Mouse (Mus musculus): ENCODE results near the gene Ephb3. TPM values are rescaled to one million over a fixed set of nuclear protein-coding genes. Genes with fewer than 3 reads are reported as not detected.

Ephb3 gene
- polyA plus RNA-seq, 1 experiment from 2014 or later = 3.1 TPM

GRCm38 (mm10) chr16:21187568-21187967 lies 17.0 kb upstream of the Ephb3 start:
- no peaks in the 10 kb centered on the region for H3K27me3 ChIP-seq (replicated peaks; ENCODE audit: control insufficient read depth, insufficient read depth, low read length)
- ATAC-seq (no peak), DNase-seq (ENCODE audit: low spot score) (peak; percentile 41)
- WGBS = 39% methylated on average over 7 of the region's 7 CpGs
- 0 out of 2 replicates have a peak, but pooled peaks cover 2% of the 10 kb centered on the region for H3K4me1 ChIP-seq (ENCODE audit: control insufficient read depth, insufficient read depth, low read length)
- no peak overlapping the region for H3K9ac ChIP-seq (ENCODE audit: low read length)
- no peaks in the 10 kb centered on the region for H3K36me3 ChIP-seq (ENCODE audit: control insufficient read depth, insufficient read depth, low read length)
- H3K9me3 ChIP-seq (replicated peaks; ENCODE audit: control insufficient read depth, low read length) = no peaks in the 10 kb centered on the region
- no peak overlapping the region for H3K4me3 ChIP-seq (ENCODE audit: low read depth, low read length)
- H3K27ac ChIP-seq (ENCODE audit: low read depth, low read length) = no peak overlapping the region
- no peak overlapping the region for H3K4me2 ChIP-seq (ENCODE audit: low read length)

DNA sequence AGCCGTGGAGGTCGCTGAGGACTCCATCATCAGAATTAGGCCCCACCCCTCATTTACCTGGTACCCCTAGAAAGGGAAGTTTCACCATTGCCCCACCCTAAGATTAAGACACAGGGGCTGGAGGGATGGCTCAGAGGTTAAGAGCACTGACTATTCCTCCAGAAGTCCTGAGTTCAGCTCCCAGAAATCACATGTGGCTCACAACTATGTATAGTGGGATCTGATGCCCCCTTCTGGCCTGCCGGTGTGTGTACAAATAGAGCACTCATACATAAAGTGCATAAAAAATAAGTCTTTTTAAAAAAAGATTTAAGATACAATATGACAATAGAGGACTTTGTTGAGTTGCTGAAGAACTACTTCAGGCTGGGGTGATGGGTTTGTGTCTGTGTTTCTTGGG lies 16.2 kb upstream of the Ephb3 start:
- Histone ChIP-seq H3K4me3 (ENCODE audit: low read depth, low read length) (no peak overlapping the region), H3K9ac (ENCODE audit: low read length) (no peak overlapping the region), H3K36me3 (ENCODE audit: control insufficient read depth, insufficient read depth, low read length) (no peaks in the 10 kb centered on the region), H3K4me2 (ENCODE audit: low read length) (no peak overlapping the region), H3K4me1 (ENCODE audit: control insufficient read depth, insufficient read depth, low read length) (0 out of 2 replicates have a peak, but pooled peaks cover 2% of the 10 kb centered on the region), H3K27me3 (replicated peaks; ENCODE audit: control insufficient read depth, insufficient read depth, low read length) (no peaks in the 10 kb centered on the region), H3K9me3 (replicated peaks; ENCODE audit: control insufficient read depth, low read length) (no peaks in the 10 kb centered on the region), H3K27ac (ENCODE audit: low read depth, low read length) (no peak overlapping the region)
- no peak for DNase-seq (ENCODE audit: low spot score)
- 72% methylated on average over 3 of the region's 3 CpGs for WGBS
- no peak for ATAC-seq

GRCm38 (mm10) chr16:21191569-21191968 lies 13.0 kb upstream of the Ephb3 start:
- H3K27ac ChIP-seq (ENCODE audit: low read depth, low read length) = no peak overlapping the region
- 0 out of 2 replicates have a peak, but pooled peaks cover 2% of the 10 kb centered on the region for H3K4me1 ChIP-seq (ENCODE audit: control insufficient read depth, insufficient read depth, low read length)
- no peaks in the 10 kb centered on the region for H3K36me3 ChIP-seq (ENCODE audit: control insufficient read depth, insufficient read depth, low read length)
- no peak for ATAC-seq
- no peaks in the 10 kb centered on the region for H3K9me3 ChIP-seq (replicated peaks; ENCODE audit: control insufficient read depth, low read length)
- no peak overlapping the region for H3K9ac ChIP-seq (ENCODE audit: low read length)
- DNase-seq (ENCODE audit: low spot score) = no peak
- no peak overlapping the region for H3K4me3 ChIP-seq (ENCODE audit: low read depth, low read length)
- no peaks in the 10 kb centered on the region for H3K27me3 ChIP-seq (replicated peaks; ENCODE audit: control insufficient read depth, insufficient read depth, low read length)
- WGBS = 60% methylated on average over 14 of the region's 14 CpGs
- no peak overlapping the region for H3K4me2 ChIP-seq (ENCODE audit: low read length)

DNA sequence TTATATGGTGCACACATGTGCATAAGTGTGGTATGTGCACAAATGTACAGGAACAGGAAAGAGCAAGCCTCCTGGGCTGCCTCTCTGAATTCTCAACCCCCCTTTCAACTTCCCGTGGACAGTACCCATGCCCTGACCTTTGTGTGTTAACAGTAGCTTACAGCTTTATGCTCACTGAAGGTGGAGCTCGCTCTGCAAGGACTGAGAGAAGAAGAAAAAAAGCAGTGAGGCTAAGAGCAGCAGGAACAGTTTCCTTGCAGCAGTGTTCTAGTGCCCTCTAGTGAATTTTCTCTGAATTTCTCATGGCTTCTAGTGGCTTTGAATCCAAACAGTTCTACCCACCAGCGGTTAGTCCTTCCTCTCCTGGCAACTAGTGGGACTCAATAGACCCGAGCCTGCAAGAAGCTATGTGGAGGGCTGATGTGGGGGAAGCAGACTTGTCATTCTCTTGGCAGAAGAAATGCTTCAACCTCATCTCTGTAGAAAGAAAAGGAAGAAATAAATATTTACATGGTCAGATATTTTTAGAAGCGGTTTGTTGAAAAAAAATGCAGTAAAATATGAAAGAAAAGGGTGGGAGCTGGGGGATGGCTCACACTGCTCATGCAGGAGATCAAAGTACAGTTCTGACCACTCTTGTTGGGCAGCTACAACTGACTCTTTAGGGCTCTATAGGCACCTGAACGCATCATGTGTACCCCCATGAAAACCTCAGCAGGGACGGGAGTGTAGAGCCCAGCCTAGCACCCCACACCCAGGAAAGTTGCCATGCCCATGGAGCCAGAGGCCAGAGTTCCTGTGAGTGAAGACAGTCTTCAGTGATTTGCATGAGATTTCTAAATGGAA lies 11.8 kb upstream of the Ephb3 start:
- H3K9me3 ChIP-seq (replicated peaks; ENCODE audit: control insufficient read depth, low read length) = no peaks in the 10 kb centered on the region
- DNase-seq (ENCODE audit: low spot score) (peak; percentile 94), ATAC-seq (peak; percentile 74)
- no peak overlapping the region for H3K4me3 ChIP-seq (ENCODE audit: low read depth, low read length)
- H3K9ac ChIP-seq (ENCODE audit: low read length) = no peak overlapping the region
- H3K36me3 ChIP-seq (ENCODE audit: control insufficient read depth, insufficient read depth, low read length) = no peaks in the 10 kb centered on the region
- no peaks in the 10 kb centered on the region for H3K4me1 ChIP-seq (ENCODE audit: control insufficient read depth, insufficient read depth, low read length)
- no peaks in the 10 kb centered on the region for H3K27me3 ChIP-seq (replicated peaks; ENCODE audit: control insufficient read depth, insufficient read depth, low read length)
- H3K27ac ChIP-seq (ENCODE audit: low read depth, low read length) = no peak overlapping the region
- 40% methylated on average over 7 of the region's 7 CpGs for WGBS
- no peak overlapping the region for H3K4me2 ChIP-seq (ENCODE audit: low read length)

DNA sequence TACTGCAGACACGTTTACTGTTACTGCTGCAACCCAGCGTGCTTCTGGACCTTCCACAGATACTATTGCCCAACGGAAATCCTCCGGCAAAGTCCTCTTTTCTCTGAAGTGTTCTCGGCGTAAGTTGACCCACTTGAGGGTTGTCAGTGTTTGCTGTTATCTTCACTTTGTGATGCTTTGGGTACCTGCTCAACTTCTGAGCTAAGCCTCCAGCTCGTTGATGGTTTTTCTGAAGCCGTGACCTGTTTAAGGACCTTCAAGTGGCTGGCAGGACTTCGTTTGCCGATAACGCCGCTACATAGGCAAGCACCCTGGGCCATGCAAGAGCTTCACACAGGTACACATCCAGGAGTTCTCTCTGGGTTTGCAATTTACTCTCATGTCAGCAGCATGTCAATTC lies 10.4 kb upstream of the Ephb3 start:
- H3K4me1 ChIP-seq (ENCODE audit: control insufficient read depth, insufficient read depth, low read length) = no peaks in the 10 kb centered on the region
- H3K4me2 ChIP-seq (ENCODE audit: low read length) = no peak overlapping the region
- DNase-seq (ENCODE audit: low spot score) (no peak), ATAC-seq (no peak)
- no peaks in the 10 kb centered on the region for H3K36me3 ChIP-seq (ENCODE audit: control insufficient read depth, insufficient read depth, low read length)
- H3K4me3 ChIP-seq (ENCODE audit: low read depth, low read length) = no peak overlapping the region
- 87% methylated on average over 12 of the region's 12 CpGs for WGBS
- no peaks in the 10 kb centered on the region for H3K27me3 ChIP-seq (replicated peaks; ENCODE audit: control insufficient read depth, insufficient read depth, low read length)
- no peaks in the 10 kb centered on the region for H3K9me3 ChIP-seq (replicated peaks; ENCODE audit: control insufficient read depth, low read length)
- H3K9ac ChIP-seq (ENCODE audit: low read length) = no peak overlapping the region
- no peak overlapping the region for H3K27ac ChIP-seq (ENCODE audit: low read depth, low read length)

- Histone ChIP-seq H3K4me3 (ENCODE audit: low read depth, low read length) (no peak overlapping the region), H3K9ac (ENCODE audit: low read length) (no peak overlapping the region), H3K4me2 (ENCODE audit: low read length) (no peak overlapping the region), H3K27ac (ENCODE audit: low read depth, low read length) (no peak overlapping the region), H3K36me3 (ENCODE audit: control insufficient read depth, insufficient read depth, low read length) (no peaks in the 10 kb centered on the region), H3K27me3 (replicated peaks; ENCODE audit: control insufficient read depth, insufficient read depth, low read length) (no peaks in the 10 kb centered on the region), H3K9me3 (replicated peaks; ENCODE audit: control insufficient read depth, low read length) (no peaks in the 10 kb centered on the region), H3K4me1 (ENCODE audit: control insufficient read depth, insufficient read depth, low read length) (no peaks in the 10 kb centered on the region)
- DNase-seq (ENCODE audit: low spot score) (no peak), ATAC-seq (no peak)
- 69% methylated on average over 8 of the region's 8 CpGs for WGBS
Measured at GRCm38 (mm10) chr16:21195260-21195866, 9.2 kb upstream of the Ephb3 start.

GRCm38 (mm10) chr16:21196576-21196975 lies 8.0 kb upstream of the Ephb3 start:
- Histone ChIP-seq H3K4me2 (ENCODE audit: low read length) (no peak overlapping the region), H3K36me3 (ENCODE audit: control insufficient read depth, insufficient read depth, low read length) (no peaks in the 10 kb centered on the region), H3K27ac (ENCODE audit: low read depth, low read length) (no peak overlapping the region), H3K9ac (ENCODE audit: low read length) (no peak overlapping the region), H3K4me3 (ENCODE audit: low read depth, low read length) (no peak overlapping the region), H3K4me1 (ENCODE audit: control insufficient read depth, insufficient read depth, low read length) (no peaks in the 10 kb centered on the region), H3K27me3 (replicated peaks; ENCODE audit: control insufficient read depth, insufficient read depth, low read length) (no peaks in the 10 kb centered on the region), H3K9me3 (replicated peaks; ENCODE audit: control insufficient read depth, low read length) (no peaks in the 10 kb centered on the region)
- no peak for DNase-seq (ENCODE audit: low spot score)
- 89% methylated on average over 3 of the region's 3 CpGs for WGBS
- no peak for ATAC-seq

GRCm38 (mm10) chr16:21197542-21197941 lies 7.0 kb upstream of the Ephb3 start:
- Histone ChIP-seq H3K9ac (ENCODE audit: low read length) (no peak overlapping the region), H3K9me3 (replicated peaks; ENCODE audit: control insufficient read depth, low read length) (no peaks in the 10 kb centered on the region), H3K27me3 (replicated peaks; ENCODE audit: control insufficient read depth, insufficient read depth, low read length) (no peaks in the 10 kb centered on the region), H3K36me3 (ENCODE audit: control insufficient read depth, insufficient read depth, low read length) (no peaks in the 10 kb centered on the region), H3K27ac (ENCODE audit: low read depth, low read length) (no peak overlapping the region), H3K4me3 (ENCODE audit: low read depth, low read length) (no peak overlapping the region), H3K4me1 (ENCODE audit: control insufficient read depth, insufficient read depth, low read length) (no peaks in the 10 kb centered on the region), H3K4me2 (ENCODE audit: low read length) (no peak overlapping the region)
- WGBS = 93% methylated on average over 4 of the region's 4 CpGs
- no peak for ATAC-seq
- DNase-seq (ENCODE audit: low spot score) = no peak

DNA sequence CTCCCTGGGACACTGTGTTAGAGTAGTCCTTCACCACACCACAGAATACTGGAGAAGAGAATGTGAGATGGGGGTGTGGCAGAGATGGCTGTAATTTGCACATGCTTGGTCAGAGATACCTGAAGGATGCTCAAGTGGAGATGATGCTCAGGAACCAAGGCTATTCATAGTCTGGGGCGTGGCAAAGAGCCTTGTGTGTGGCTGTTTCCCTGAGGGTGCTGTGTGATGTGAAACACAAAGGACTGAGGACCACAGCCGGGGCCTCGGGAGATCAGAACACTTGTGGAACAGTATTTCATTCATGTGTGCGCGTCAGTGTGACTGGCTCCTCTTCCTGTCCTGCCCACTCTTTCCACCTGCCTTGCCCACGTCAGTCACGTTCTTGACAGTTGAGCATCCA lies 6.5 kb upstream of the Ephb3 start:
- DNase-seq (ENCODE audit: low spot score) (no peak), ATAC-seq (no peak)
- Histone ChIP-seq H3K27me3 (replicated peaks; ENCODE audit: control insufficient read depth, insufficient read depth, low read length) (no peaks in the 10 kb centered on the region), H3K27ac (ENCODE audit: low read depth, low read length) (no peak overlapping the region), H3K9me3 (replicated peaks; ENCODE audit: control insufficient read depth, low read length) (no peaks in the 10 kb centered on the region), H3K4me2 (ENCODE audit: low read length) (no peak overlapping the region), H3K9ac (ENCODE audit: low read length) (no peak overlapping the region), H3K36me3 (ENCODE audit: control insufficient read depth, insufficient read depth, low read length) (no peaks in the 10 kb centered on the region), H3K4me1 (ENCODE audit: control insufficient read depth, insufficient read depth, low read length) (no peaks in the 10 kb centered on the region), H3K4me3 (ENCODE audit: low read depth, low read length) (no peak overlapping the region)
- WGBS = 80% methylated on average over 7 of the region's 7 CpGs

Data from forebrain, embryonic 14.5 days (tissue).